Comparison of ENCODE assay signal across 11 mouse cellular contexts in the genomic region with DNA sequence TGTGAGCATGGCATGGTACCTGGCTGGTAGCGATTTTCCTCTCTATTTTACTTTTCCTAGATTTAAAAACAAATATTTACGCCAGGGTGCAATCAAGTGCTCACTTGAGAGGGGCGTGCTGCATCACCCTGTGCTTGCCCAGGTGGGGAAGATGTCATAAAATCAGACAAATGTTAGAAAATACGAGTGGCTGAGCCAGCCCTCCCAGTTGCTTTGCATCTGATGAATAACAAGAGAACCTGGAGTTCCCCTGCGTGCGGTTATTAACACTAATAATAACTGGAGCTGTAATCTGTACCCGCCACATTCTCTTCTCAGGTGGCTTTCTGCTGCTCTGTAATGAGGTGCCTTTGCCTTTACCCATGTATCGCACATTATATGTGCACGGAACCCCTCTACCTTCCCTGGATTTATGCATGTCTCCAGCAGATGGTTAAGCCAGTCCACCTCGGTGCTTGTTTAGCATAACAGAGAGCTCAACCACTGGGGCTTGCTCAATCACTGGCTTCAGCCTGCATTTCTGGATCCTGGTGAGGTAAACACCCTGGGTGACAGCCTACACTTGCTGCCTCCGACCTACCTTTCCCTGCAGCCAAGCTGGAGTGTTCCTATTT.
A peak's percentile ranks its signal among the peaks of the same experiment; 100 is the strongest.
DNase-seq lines count a peak whose midpoint lies in the region; ATAC-seq and TF ChIP-seq lines count a peak whose summit lies in the region.
"Had no signal": no experiment of that assay in that cellular context is flagged by ENCODE, and none has a peak within 500 bp of the region (broad histone marks: within the 10 kb centered on the region; RNA-seq: fewer than 3 reads in every experiment).

No protein-coding gene starts in this region.

- H3K9ac ChIP-seq in kidney, postnatal 0 days (ENCODE audit: low read depth, low read length): no peak overlapping the region
- no peak overlapping the region for H3K9ac ChIP-seq in embryonic facial prominence, embryonic 11.5 days (replicated peaks; ENCODE audit: low read length)
- no peak overlapping the region for H3K9ac ChIP-seq in hindbrain, embryonic 13.5 days
- H3K9ac ChIP-seq in midbrain, postnatal 0 days (replicated peaks; ENCODE audit: low read length, poor library complexity, severe bottlenecking): no peak overlapping the region

- no peaks in the 10 kb centered on the region for H3K4me1 ChIP-seq in kidney, postnatal 0 days (replicated peaks; ENCODE audit: insufficient read depth, low read length)
- H3K4me1 ChIP-seq in embryonic facial prominence, embryonic 11.5 days (ENCODE audit: control insufficient read depth, insufficient read depth, low read length): no peaks in the 10 kb centered on the region
- peaks cover 9% of the 10 kb centered on the region; the same call in 1 of the 2 replicates for H3K4me1 ChIP-seq in hindbrain, embryonic 13.5 days (replicated peaks)
- H3K4me1 ChIP-seq in midbrain, postnatal 0 days (ENCODE audit: insufficient read depth, low read length): no peaks in the 10 kb centered on the region

- H3K27me3 ChIP-seq in kidney, postnatal 0 days (ENCODE audit: insufficient read depth, low read length): no peaks in the 10 kb centered on the region
- no peaks in the 10 kb centered on the region for H3K27me3 ChIP-seq in embryonic facial prominence, embryonic 11.5 days (ENCODE audit: control insufficient read depth, insufficient read depth, low read length)
- H3K27me3 ChIP-seq in hindbrain, embryonic 13.5 days: no peaks in the 10 kb centered on the region
- no peaks in the 10 kb centered on the region for H3K27me3 ChIP-seq in midbrain, postnatal 0 days (ENCODE audit: insufficient read depth, low read length)

- no peak overlapping the region for H3K4me3 ChIP-seq in kidney, postnatal 0 days (replicated peaks; ENCODE audit: low read depth, low read length)
- H3K4me3 ChIP-seq in embryonic facial prominence, embryonic 11.5 days (ENCODE audit: low read depth, low read length): no peak overlapping the region
- peak overlapping the region; percentile 13 for H3K4me3 ChIP-seq in hindbrain, embryonic 13.5 days
- peak overlapping the region; percentile 19 for H3K4me3 ChIP-seq in midbrain, postnatal 0 days (ENCODE audit: low read depth, low read length)
- H3K4me3 ChIP-seq: erythroblast, embryonic 14.5 days had no signal

- no peaks in the 10 kb centered on the region for H3K36me3 ChIP-seq in kidney, postnatal 0 days (ENCODE audit: insufficient read depth, low read length)
- H3K36me3 ChIP-seq in embryonic facial prominence, embryonic 11.5 days (replicated peaks; ENCODE audit: control insufficient read depth, insufficient read depth, low read depth, low read length): no peaks in the 10 kb centered on the region
- H3K36me3 ChIP-seq in hindbrain, embryonic 13.5 days: no peaks in the 10 kb centered on the region
- no peaks in the 10 kb centered on the region for H3K36me3 ChIP-seq in midbrain, postnatal 0 days (ENCODE audit: insufficient read depth, low read length)

- TF ChIP-seq CTCF in kidney, postnatal 0 days (IDR thresholded peaks at IDR 0.05; ENCODE audit: low read depth): no peak
- TF ChIP-seq CTCF in midbrain, postnatal 0 days (IDR thresholded peaks at IDR 0.05): no peak

- no peak for DNase-seq in kidney, postnatal 0 days (ENCODE audit: low spot score)
- no peak for DNase-seq in kidney, postnatal 4 days
- no peak for DNase-seq in embryonic facial prominence, embryonic 11.5 days (ENCODE audit: low spot score)
- no peak for DNase-seq in midbrain, postnatal 0 days (ENCODE audit: low spot score)
- no peak for DNase-seq in cerebellum, postnatal 4 days (ENCODE audit: low spot score in 2 of 2)
- no peak for DNase-seq in T-cell, adult 2 months (ENCODE audit: low spot score)
- DNase-seq in adrenal gland, postnatal 10 days: no peak
- DNase-seq: layer of hippocampus, postnatal 36 days had no signal

- no peaks in the 10 kb centered on the region for H3K9me3 ChIP-seq in kidney, postnatal 0 days (replicated peaks; ENCODE audit: low read length)
- no peaks in the 10 kb centered on the region for H3K9me3 ChIP-seq in embryonic facial prominence, embryonic 11.5 days (replicated peaks; ENCODE audit: control insufficient read depth, low read length)
- H3K9me3 ChIP-seq in hindbrain, embryonic 13.5 days: no peaks in the 10 kb centered on the region
- H3K9me3 ChIP-seq in midbrain, postnatal 0 days (ENCODE audit: low read length): no peaks in the 10 kb centered on the region

- WGBS in kidney, postnatal 0 days: 19% methylated on average over 11 of the region's 11 CpGs
- 17% methylated on average over 11 of the region's 11 CpGs for WGBS in embryonic facial prominence, embryonic 11.5 days
- 16% methylated on average over 11 of the region's 11 CpGs for WGBS in hindbrain, embryonic 13.5 days
- 21% methylated on average over 11 of the region's 11 CpGs for WGBS in midbrain, postnatal 0 days

- H3K4me2 ChIP-seq in kidney, postnatal 0 days (ENCODE audit: low read length): peak overlapping the region; percentile 6; the same call in 1 of the 2 replicates
- peak overlapping the region; percentile 16; the same call in 1 of the 2 replicates for H3K4me2 ChIP-seq in embryonic facial prominence, embryonic 11.5 days (ENCODE audit: low read depth, low read length)
- peak overlapping the region; percentile 41 for H3K4me2 ChIP-seq in hindbrain, embryonic 13.5 days
- peak overlapping the region; percentile 38 for H3K4me2 ChIP-seq in midbrain, postnatal 0 days (ENCODE audit: low read depth, low read length, poor library complexity, severe bottlenecking)

- ATAC-seq in kidney, postnatal 0 days (replicated peaks; ENCODE audit: low FRiP score, low read depth): no peak
- ATAC-seq in embryonic facial prominence, embryonic 11.5 days (replicated peaks; ENCODE audit: insufficient number of reproducible peaks, low FRiP score, low TSS enrichment, low read depth): no peak
- ATAC-seq in hindbrain, embryonic 13.5 days (ENCODE audit: low FRiP score): peak; percentile 33; the same call in 1 of the 2 replicates
- no peak for ATAC-seq in midbrain, postnatal 0 days (ENCODE audit: low FRiP score)
- ATAC-seq: lung, postnatal 0 days had no signal

- H3K27ac ChIP-seq in kidney, postnatal 0 days: no peak overlapping the region
- no peak overlapping the region for H3K27ac ChIP-seq in embryonic facial prominence, embryonic 11.5 days (replicated peaks; ENCODE audit: low read depth, low read length)
- H3K27ac ChIP-seq in hindbrain, embryonic 13.5 days: no peak overlapping the region
- H3K27ac ChIP-seq in midbrain, postnatal 0 days (ENCODE audit: low read depth, low read length): no peak overlapping the region

Comparison
In these comparisons a context has a peak if more than half of its experiments do, and no peak if none do; other contexts are left out.
1. H3K4me3 ChIP-seq: peak in hindbrain, embryonic 13.5 days (single experiment) and midbrain, postnatal 0 days (single experiment); none in kidney, postnatal 0 days (single experiment) and embryonic facial prominence, embryonic 11.5 days (single experiment).
2. Peak in every context shown above with its lines, with median percentiles within 50 percentile points of each other: H3K4me2 ChIP-seq.